Mouse (Mus musculus) cerebellum, postnatal 25 days (tissue): ENCODE data around the gene Gpx5.
"Not testable (repeated sequence)": the region's sequence is repeated elsewhere in the genome, so short reads cannot be mapped to it uniquely, and the experiment has no call there.

ENCODE experiments used
- DNase-seq, 2 experiments: peaks; one replicate each; pipeline ENCODE4 v3.0.0; 2021; ENCODE audit warnings: mixed read lengths in 2 of 2

Gene Gpx5

DNA sequence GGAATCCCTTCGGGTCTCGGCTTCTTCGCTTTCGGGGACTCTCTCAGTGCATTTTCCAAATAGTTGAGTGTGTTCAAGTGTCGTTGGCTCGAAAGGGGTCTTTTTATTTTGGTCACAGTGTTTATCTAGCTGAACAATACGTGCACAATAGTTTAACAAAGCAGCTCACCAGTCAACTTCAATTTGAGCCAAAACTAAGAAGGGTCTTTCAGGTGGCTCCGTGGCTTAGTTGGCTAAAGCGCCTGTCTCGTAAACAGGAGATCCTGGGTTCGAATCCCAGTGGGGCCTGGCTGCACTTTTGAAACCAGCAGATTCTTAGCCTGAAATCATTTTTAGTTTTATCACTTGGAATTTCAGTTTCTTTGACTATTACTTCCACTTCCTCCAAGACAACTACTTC lies 28.2 kb downstream of the Gpx5 start:
- DNase-seq: peak; percentile 38 to 59

DNA sequence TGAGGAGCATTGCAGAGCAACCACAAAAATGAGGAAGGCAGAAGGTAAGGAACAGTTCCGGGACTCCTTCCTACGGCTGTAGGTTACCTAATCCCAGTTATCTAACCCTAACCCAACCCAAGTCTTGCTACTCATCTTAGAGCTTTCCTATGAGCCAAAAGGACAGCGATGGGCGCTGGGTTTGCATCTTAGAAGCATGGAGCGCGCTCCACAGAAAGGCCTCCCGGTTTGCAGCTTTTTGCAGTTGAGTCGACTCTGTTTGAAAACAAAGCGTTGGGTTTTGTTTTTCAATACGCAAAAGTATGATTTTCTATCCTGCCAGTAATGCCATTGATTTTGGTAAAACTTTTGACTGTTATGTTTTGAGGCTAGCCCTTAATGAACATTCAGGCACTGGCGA lies 28.6 kb downstream of the Gpx5 start:
- no peak for DNase-seq

DNA sequence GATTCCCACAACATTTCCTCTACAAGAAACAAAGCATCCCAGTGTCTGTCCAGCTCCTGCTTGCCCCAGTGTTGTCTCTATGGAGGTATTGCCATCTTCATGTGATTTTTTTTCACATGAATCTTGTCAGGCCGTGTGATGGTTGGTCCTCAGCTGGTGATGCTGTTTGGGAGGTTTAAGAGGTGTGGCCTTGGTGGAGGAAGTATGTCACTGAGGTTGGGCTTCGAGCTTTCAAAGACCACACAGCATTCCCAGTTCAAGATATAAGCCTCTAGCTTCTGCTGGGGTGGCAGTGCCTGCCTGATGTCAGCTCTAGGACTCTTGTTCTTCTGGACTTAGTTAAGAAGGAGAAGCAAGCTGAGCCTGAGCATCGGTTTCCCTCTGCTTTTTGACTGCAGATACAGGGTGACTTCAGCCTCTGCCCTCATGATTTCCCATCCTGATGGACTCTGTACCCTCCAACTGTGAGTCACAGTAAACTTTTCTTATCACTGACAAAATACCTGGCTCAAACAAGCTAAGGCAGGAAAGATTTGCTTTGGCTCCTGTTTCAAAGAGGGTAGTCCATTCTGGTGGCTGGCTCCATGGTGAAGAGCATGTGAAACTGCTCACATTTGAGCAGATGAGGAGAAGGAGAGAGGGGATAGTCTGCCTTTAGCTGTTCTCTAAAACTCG lies 29.6 kb downstream of the Gpx5 start:
- no peak for DNase-seq

DNA sequence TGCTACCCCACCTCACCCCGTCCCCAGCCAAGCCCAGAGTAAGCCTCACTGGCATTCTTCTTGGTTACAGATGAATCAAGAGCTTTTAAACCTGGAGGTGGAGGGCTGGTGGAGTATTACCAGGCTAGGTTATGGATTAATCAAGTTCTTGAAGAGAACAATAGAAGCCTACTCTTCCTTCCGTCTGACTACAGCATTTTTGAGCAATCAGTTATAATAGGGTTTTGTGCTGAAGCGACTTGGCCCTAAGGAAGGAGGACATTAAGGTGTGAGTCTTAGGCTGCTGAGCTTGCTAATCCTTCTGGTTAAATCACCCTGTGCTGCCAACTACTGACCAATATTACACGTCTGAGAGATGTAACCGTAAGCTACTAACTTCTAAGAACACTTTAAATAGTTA lies 32.2 kb downstream of the Gpx5 start:
- DNase-seq: no peak

DNA sequence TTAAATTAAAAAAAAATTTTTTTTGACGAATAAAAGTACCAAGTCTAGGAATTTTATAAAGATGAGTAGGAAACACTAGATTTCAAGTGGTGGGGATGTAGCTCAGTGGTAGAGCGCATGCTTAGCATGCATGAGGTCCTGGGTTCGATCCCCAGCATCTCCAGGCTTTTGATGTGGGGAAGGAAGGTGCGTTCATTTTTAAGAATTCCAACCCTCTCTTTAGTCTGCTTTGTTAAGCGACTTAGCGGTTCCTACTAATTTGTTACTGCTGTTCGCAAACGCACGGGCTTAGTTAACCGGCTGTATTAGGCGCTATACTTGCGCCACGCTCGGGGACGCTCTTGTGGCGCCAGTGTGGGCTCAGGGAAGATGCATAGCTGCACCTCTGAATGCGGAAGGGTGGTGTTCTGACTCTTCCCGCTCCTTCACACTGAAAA lies 32.8 kb downstream of the Gpx5 start:
- DNase-seq: peak; percentile 73 to 84

DNA sequence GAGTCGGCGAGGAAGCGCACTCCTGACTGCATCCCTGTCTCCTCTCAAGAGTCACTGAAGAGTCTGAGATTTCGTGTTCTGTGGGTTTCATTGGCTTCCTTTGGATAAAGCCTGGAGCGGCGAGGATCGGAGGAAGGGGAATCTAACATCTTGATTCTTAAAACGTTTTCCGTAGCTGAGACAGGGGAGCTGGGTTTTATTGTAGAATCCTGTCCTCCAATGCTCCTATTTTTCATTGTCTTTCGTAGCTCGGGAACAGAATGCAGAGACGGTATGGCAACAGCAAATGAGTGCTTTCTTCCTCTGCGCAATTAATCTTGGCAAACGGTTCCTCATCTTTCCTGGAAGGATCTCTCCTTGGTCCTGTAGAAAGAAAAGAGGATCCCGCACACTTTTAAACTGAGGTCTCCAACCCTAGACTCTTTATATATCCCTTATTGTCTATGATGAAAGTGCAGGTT lies 33.3 kb downstream of the Gpx5 start:
- DNase-seq: peak; percentile 30 to 36

DNA sequence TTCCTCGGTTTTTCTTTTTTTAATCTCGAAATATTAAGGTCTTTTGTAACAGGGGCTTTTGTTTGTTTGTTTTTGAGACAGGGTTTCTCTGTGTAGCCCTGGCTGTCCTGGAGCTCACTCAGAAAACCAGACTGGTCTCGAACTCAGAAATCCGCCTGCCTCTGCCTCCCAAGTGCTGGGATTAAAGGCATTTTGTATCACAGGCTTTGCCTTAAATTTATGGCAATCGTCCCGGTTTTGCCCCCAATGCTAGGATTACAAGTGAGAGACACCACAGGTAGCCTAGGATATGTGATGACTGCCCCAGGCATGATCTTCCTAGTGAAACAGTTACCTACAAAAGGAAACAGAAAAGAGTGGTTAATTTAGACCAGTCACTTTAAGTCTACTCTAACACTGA lies 34.0 kb downstream of the Gpx5 start:
- DNase-seq: peak in 1 of 2 experiments; percentile 36

DNA sequence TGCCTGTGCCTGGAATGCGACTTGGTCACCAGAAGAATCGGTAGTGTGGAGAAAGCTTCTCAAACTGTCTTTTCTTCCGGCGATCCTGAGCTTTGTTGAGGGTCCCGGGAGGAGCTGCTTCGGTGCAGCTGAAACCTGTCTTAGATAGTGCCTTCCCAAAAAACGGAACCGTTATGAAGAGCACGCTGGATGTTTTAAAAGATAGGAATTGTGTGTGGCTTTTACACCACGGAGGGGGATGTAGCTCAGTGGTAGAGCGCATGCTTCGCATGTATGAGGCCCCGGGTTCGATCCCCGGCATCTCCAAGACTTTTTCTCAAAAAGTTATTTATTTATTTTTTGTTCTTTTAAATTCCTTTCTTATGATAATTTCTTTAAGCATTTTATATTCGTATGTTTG lies 38.5 kb downstream of the Gpx5 start:
- peak; percentile 68 to 78 for DNase-seq

DNA sequence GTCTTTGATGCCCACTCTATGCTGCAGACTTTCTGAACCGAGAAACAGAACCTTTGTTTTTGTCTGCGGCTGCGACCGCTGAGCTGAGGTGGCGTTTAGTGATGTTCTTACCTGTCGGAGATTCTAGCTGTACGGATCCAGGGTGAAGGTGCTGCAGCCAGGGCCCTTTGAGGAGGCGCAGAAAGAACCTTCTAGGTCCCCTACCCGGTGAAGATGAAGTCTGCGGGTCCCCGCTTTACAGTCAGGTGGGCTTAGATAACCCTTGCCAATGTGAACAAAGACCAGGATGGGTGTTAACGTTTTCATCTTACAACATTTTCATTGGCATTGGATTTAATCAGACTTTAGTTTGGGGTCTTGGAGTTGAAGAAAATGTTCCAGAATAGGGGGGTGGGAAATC lies 39.0 kb downstream of the Gpx5 start:
- DNase-seq: peak; percentile 40 to 41

DNA sequence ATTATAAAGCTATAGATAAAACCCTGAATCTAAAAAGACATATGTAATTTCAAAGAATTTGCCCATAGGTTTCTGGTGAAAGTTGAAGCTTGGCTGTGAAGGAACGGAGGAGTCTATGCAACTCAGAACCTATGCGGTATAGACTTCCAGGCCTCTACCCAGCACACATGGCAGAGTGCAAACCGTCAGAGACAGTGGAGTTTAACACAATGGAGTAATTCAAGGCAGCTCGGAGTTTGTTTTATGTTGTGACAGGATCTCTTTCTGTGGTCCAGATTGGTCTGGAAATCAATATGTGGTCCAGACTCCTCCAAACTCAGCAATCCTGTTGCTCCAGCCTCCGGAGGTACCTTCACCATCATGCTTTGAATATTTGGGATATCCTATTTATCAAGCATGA lies 39.5 kb downstream of the Gpx5 start:
- no peak for DNase-seq

DNA sequence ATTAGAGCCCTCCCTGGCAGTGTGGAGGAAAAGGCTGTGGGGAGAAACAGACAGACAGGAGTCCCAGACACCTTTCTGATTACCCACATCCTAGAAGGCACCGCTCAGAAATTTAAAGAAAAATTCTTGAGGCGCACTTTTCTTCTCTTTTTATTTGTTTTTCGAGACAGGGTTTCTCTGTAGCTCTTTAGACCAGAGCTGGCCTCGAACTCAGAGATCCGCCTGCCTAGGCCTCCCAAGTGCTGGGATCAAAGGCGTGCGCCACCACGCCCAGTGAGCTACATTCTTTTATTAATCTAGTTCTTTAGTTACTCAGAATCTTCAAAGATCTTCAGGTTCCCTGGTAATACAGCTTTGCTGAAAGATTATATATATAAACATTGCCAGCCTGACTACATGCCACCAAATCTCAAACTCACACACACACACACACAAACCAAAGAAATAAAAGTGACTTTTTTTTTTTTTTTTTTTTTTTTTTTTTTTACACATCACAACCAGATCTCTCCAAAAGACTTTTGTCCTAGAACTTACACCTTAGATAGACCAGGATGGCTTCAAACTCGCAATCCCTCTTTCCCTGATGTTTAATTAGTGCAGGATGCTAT lies 42.4 kb downstream of the Gpx5 start:
- DNase-seq: no peak

DNA sequence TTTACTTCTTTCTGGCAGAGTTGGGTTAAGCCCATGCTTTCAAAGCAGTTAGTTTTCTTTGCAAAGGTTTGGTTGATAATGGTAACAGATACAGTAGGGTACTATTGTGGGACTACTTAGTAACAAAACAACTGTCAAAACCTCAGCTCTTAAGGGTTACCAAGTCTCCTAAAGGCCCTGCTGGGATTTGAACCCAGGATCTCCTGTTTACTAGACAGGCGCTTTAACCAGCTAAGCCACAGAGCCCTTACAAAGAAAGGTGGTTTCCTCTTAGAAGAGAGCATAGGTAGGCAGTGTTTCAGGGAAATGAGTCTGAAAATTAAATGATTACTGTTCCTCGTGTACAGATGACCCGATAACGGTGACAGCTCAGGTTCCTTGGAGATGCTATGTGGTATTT lies 43.5 kb downstream of the Gpx5 start:
- DNase-seq: no peak

DNA sequence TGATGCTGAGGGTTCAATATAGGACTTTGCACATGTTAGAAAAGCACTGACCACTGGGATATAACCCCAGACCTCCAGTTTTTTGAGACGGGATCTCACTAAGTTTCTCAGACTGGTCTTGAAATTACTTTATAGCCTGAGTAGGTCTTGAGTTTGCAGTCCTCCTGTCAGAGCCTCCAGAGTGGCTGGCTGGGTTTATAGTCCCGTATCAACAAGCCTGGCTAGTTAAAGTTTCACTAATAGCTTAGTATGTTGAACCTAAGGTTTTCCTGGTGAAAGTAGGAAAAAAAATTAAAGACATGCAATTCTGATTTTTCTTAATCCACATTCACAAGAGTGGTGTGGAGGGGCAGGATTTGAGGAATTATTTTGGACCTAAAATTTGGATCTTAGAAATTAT lies 46.3 kb downstream of the Gpx5 start:
- DNase-seq: no peak

DNA sequence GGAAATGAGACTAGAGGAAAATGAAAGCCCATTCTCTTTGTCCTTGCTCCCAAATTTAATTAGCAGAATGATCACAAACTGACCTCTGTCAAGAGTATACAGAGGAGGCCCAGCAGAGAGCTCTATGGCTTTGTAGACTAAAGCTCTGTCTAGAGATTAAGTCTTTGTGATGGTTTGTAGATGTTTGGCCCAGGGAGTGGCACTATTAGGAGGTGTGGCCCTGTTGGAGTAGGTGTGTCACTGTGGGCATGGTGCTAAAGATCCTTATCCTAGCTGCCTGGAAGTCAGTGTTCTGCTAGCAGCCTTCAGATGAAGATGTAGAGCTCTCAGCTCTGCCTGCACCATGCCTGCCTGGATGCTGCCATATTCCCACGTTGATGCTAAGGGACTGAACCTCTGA lies 47.6 kb downstream of the Gpx5 start:
- DNase-seq: not testable (repeated sequence)

DNA sequence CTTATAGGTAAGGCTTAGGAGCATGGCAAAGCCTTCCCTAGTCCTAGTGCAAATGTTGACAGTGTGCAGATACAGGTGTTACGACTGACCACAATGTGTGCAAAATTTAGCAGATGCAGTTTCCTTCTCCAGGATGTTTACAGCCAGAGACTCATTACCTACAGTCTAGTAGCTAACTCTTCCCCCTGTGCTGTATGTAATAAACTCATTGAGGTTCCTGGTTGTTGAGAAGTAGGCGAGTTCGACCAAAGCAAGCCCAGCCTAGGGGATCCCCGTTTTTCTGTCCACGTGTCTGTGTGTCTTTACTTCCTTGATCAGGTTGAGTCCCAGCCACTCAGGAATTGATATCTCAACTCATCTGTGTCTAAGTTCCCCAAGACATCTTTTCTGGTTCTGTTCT lies 48.4 kb downstream of the Gpx5 start:
- no peak for DNase-seq

DNA sequence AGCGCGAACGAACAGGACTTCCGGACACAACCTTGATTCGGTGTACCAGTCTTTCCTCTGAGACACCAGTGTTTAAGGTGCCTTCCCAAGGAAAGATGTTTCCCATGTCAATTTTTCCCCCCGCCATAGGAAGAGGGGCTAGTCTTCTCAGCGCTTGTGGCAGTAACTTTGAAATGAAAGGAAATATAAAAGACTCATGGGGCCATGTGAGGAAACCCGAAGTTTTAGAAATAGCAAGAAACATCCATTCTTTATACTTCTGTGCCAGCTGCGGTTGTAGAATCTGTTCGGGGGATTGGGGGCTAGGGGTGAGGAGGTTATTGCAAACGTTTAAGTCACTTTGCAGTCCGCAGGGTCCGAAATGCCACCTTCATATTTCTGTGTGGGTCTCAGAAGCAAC lies 49.3 kb downstream of the Gpx5 start:
- no peak for DNase-seq

DNA sequence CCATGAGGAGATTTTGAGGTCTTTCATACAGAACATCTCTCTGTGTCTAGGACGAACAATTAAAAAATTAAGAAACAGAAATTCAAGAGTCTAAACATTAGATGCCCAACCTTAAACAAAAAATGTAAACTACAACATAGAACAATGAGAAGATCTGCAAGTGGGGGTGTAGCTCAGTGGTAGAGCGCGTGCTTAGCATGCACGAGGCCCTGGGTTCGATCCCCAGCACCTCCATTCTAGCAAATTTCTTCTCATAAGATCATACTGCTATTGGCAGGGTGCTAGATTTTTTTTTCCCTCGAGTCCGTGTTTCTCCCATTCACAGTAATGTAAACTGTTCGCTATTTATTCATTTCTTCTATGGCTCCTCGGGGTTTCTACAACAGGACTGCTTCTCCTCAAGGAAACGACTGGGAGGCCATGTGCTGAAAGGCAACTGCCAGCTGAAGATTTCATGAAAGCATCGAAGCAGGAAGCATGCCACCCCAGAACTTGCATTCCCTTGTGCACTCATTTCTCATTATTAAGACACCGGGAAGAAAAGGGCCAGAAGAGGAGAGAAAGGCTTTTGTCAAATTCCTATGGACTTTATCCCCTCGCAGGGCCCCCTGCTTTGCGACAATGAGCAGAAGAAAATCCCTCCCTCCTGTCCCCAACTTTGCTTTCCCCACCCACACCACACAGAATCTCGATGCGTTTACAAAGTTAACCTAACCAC lies 50.0 kb downstream of the Gpx5 start:
- DNase-seq: peak in 1 of 2 experiments; percentile 41

DNA sequence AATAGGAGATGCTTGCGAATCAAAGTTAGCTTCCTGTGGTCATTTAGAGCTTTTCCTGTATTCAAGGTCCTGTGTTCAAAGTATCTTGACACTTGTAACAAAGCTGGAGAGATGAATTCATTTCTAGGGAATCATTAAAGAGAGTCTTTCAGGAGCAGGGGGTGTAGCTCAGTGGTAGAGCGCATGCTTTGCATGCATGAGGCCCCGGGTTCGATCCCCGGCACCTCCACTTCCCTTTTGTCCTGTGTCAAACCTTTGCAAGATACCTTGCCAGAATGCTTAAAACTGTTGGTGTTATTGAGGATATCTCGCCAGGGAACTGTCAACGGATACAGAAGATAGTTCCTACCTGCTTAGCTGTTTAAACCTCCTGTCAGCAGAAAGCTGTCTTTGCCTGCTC lies 51.7 kb downstream of the Gpx5 start:
- peak; percentile 37 to 57 for DNase-seq

DNA sequence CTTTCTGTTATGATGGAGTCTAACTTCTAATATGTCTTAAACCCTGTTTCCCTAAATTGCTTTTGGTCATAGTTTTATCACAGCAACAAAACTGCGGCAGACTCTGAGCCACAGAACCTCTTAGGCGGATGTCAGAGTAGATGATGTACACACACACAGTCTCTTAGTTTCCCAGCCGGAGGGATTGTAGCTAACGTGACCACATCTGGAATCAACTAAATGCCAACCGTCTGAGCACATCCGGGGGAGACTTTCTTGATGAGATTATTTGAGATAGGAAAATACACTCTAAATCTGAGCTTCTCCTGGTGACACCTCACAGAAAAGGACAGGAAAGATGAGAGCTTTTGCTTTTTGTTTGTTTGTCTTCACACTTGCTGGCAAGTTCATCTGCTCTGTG lies 55.4 kb downstream of the Gpx5 start:
- DNase-seq: no peak

DNA sequence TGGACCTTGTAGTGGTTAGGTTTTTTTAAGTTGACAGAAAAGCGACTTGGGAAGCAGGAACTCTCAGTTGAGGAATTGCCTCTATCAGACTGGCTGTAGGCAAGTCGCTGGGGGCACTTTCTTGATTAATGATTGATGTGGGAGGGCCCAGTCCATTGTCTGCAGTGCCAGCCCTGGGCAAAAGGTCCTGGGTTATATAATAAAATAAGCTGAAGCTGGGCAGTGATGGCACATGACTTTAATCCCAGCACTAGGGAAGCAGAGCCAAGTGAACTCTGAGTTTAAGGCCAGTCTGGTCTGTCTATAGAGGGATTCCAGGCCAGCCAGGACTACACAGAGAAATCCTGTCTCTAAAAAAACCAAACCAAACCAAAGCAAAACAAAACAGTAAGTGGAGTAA lies 55.8 kb downstream of the Gpx5 start:
- DNase-seq: no peak
